Mouse (Mus musculus) CH12.LX (cell line): ENCODE measurements at regions not wholly inside any gene's neighbourhood (a gene's known extent, or its start where the extent isn't known, plus 50 kb on each side); places are given as distances from the start of the nearest gene placed in this dataset.

Source experiments
- DNase-seq: peaks from one replicate; pipeline ENCODE4 v3.0.0-alpha.2; 2013; ENCODE audit errors: extremely low read depth
- H3K27ac ChIP-seq: 2 replicates; pipeline ENCODE4 v1.5.1; 2012; ENCODE audit warnings: low read depth, mild to moderate bottlenecking, control low read depth, moderate library complexity; ENCODE audit not compliant: insufficient read depth
- H3K27me3 ChIP-seq: replicated peaks from 2 replicates; pipeline ENCODE3; 2012; ENCODE audit warnings: inconsistent platforms
- H3K36me3 ChIP-seq, 2 experiments: replicated peaks in 1 of 2; 2 replicates each; pipeline versions ENCODE3 to v1.6.1; 2012; ENCODE audit warnings: inconsistent platforms in 1 of 2, low read length in 1 of 2, mild to moderate bottlenecking in 1 of 2, mixed read lengths in 1 of 2, moderate library complexity in 1 of 2; ENCODE audit not compliant: control insufficient read depth in 1 of 2, insufficient read depth in 1 of 2
- H3K4me1 ChIP-seq, 2 experiments: 2 replicates each; pipeline ENCODE4 v1.6.1; 2012; ENCODE audit warnings: inconsistent platforms in 1 of 2, moderate library complexity in 1 of 2; ENCODE audit not compliant: insufficient read depth in 2 of 2, control insufficient read depth in 1 of 2
- H3K4me2 ChIP-seq: 2 replicates; pipeline ENCODE4 v1.6.1; 2012; ENCODE audit warnings: low read depth, mild to moderate bottlenecking, control low read depth; ENCODE audit not compliant: poor library complexity, insufficient read depth, severe bottlenecking
- H3K4me3 ChIP-seq, 3 experiments: fragments of 150-350 bp in 1 of 3; sonication (generic) in 1 of 3; replicated peaks in 1 of 3; 2 replicates each; pipeline versions ENCODE3 to v1.5.1; 2011 to 2012; ENCODE audit warnings: low read depth in 2 of 3, low read length in 2 of 3, mild to moderate bottlenecking in 2 of 3, moderate library complexity in 2 of 3, control low read depth in 1 of 3, improper control_type of control experiment in 1 of 3, inconsistent platforms in 1 of 3, mixed read lengths in 1 of 3; ENCODE audit not compliant: poor library complexity in 1 of 3
- H3K79me2 ChIP-seq: replicated peaks from 2 replicates; pipeline ENCODE4 v1.6.1; 2012; ENCODE audit warnings: mild to moderate bottlenecking, moderate library complexity; ENCODE audit not compliant: control insufficient read depth, poor library complexity, insufficient read depth, severe bottlenecking; ENCODE audit errors: extremely low read depth
- H3K9ac ChIP-seq: 2 replicates; pipeline ENCODE4 v1.6.1; 2012; ENCODE audit warnings: low read depth, mild to moderate bottlenecking, control low read depth, moderate library complexity; ENCODE audit not compliant: insufficient read depth
- H3K9me3 ChIP-seq: replicated peaks from 2 replicates; pipeline ENCODE3; 2012; ENCODE audit warnings: low read length, inconsistent platforms, mixed read lengths
- BHLHE40 ChIP-seq: IDR thresholded peaks from 2 replicates; pipeline ENCODE4 v1.6.1; 2011; ENCODE audit warnings: mild to moderate bottlenecking, low read depth, low read length, improper control_type of control experiment
- CHD1 ChIP-seq: IDR thresholded peaks from 2 replicates; pipeline ENCODE4 v1.6.1; 2012; ENCODE audit warnings: low read depth, low read length, improper control_type of control experiment, inconsistent platforms
- CHD2 ChIP-seq: IDR thresholded peaks from 2 replicates; pipeline ENCODE4 v1.6.1; 2011; ENCODE audit warnings: low read length, improper control_type of control experiment
- CTCF ChIP-seq, 2 experiments: IDR thresholded peaks in 1 of 2; conservative IDR thresholded peaks in 1 of 2; 2 replicates each; pipeline ENCODE4 v1.5.1; 2011 to 2012; ENCODE audit warnings: low read depth in 2 of 2, low read length in 2 of 2, improper control_type of control experiment in 1 of 2, inconsistent platforms in 1 of 2, mild to moderate bottlenecking in 1 of 2, moderate library complexity in 1 of 2
- E2F4 ChIP-seq: IDR thresholded peaks from 2 replicates; pipeline ENCODE4 v1.6.1; 2011; ENCODE audit warnings: low read depth, low read length, improper control_type of control experiment; ENCODE audit not compliant: insufficient replicate concordance
- ELF1 ChIP-seq: IDR thresholded peaks from 2 replicates; pipeline ENCODE4 v1.6.1; 2014; ENCODE audit warnings: low read depth, mild to moderate bottlenecking, inconsistent platforms, low read length, improper control_type of control experiment
- EP300 ChIP-seq: IDR thresholded peaks from 2 replicates; pipeline ENCODE4 v1.6.1; 2011; ENCODE audit warnings: low read length, improper control_type of control experiment
- HCFC1 ChIP-seq: IDR thresholded peaks from 2 replicates; pipeline ENCODE4 v1.6.1; 2012; ENCODE audit warnings: low read depth, mild to moderate bottlenecking, inconsistent platforms, low read length, improper control_type of control experiment
- IRF4 ChIP-seq: IDR thresholded peaks from 2 replicates; pipeline ENCODE4 v1.6.1; 2014; ENCODE audit warnings: low read depth, mild to moderate bottlenecking, inconsistent platforms, low read length, improper control_type of control experiment
- JUN ChIP-seq: IDR thresholded peaks from 2 replicates; pipeline ENCODE4 v1.6.1; 2011; ENCODE audit warnings: low read depth, mild to moderate bottlenecking, low read length, improper control_type of control experiment, moderate library complexity; ENCODE audit not compliant: insufficient read depth
- MAFK ChIP-seq: IDR thresholded peaks from 2 replicates; pipeline ENCODE4 v1.6.1; 2011; ENCODE audit warnings: low read length, improper control_type of control experiment; ENCODE audit not compliant: insufficient replicate concordance
- MXI1 ChIP-seq: IDR thresholded peaks from 2 replicates; pipeline ENCODE4 v1.6.1; 2011; ENCODE audit warnings: mild to moderate bottlenecking, low read depth, low read length, improper control_type of control experiment
- MYC ChIP-seq: IDR thresholded peaks from 2 replicates; pipeline ENCODE4 v1.6.1; 2011; ENCODE audit warnings: low read depth, mild to moderate bottlenecking, improper control_type of control experiment, low read length
- NELFE ChIP-seq: IDR thresholded peaks from 2 replicates; pipeline ENCODE4 v1.6.1; 2011; ENCODE audit warnings: low read depth, low read length, improper control_type of control experiment
- PAX5 ChIP-seq: IDR thresholded peaks from 2 replicates; pipeline ENCODE4 v1.6.1; 2012; ENCODE audit warnings: low read length, inconsistent platforms, mixed read lengths
- POLR2A ChIP-seq: IDR thresholded peaks from 2 replicates; pipeline ENCODE4 v1.6.1; 2011; ENCODE audit warnings: low read depth, mild to moderate bottlenecking, improper control_type of control experiment, low read length
- SIN3A ChIP-seq: IDR thresholded peaks from 2 replicates; pipeline ENCODE4 v1.6.1; 2012; ENCODE audit warnings: low read length, improper control_type of control experiment, inconsistent platforms
- SMC3 ChIP-seq: IDR thresholded peaks from 2 replicates; pipeline ENCODE4 v1.6.1; 2011; ENCODE audit warnings: low read depth, low read length, improper control_type of control experiment
- TBP ChIP-seq: conservative IDR thresholded peaks from 2 replicates; pipeline ENCODE4 v1.6.1; 2011; ENCODE audit warnings: low read depth, low read length, improper control_type of control experiment
- TCF12 ChIP-seq: IDR thresholded peaks from 2 replicates; pipeline ENCODE4 v1.6.1; 2014; ENCODE audit warnings: low read depth, mild to moderate bottlenecking, inconsistent platforms, low read length, improper control_type of control experiment
- USF2 ChIP-seq: conservative IDR thresholded peaks from 2 replicates; pipeline ENCODE4 v1.6.1; 2011; ENCODE audit warnings: low read depth, low read length, improper control_type of control experiment
- ZKSCAN1 ChIP-seq: IDR thresholded peaks from 2 replicates; pipeline ENCODE4 v1.6.1; 2012; ENCODE audit warnings: low read depth, inconsistent platforms, low read length, improper control_type of control experiment, borderline replicate concordance
- ZMIZ1 ChIP-seq: IDR thresholded peaks from 2 replicates; pipeline ENCODE4 v1.6.1; 2012; ENCODE audit warnings: low read depth, mild to moderate bottlenecking, inconsistent platforms, low read length, improper control_type of control experiment
- dilution Hi-C: fragments of 300-500 bp; cut with MboI; formaldehyde crosslinking; loops from 2 replicates; pipeline ENCODE4 v1.14.3; 2020; ENCODE audit warnings: low sequenced_read_pairs; ENCODE audit not compliant: extremely low pct_unique_long_range_greater_than_20kb, extremely low pct_ligation_motif_present
- in situ Hi-C: fragments of 300-500 bp; cut with MboI; formaldehyde crosslinking; loops from 3 replicates; pipeline ENCODE4 v1.14.3; 2019; ENCODE audit warnings: low sequenced_read_pairs, low pct_ligation_motif_present, low pct_unique_long_range_greater_than_20kb, mixed read lengths

GRCm38 (mm10) chr3:52879700-52880099 lies 137.3 kb downstream of the Cog6 start:
- DNase-seq, result no peak
- Histone ChIP-seq H3K4me1 (peaks cover 0 to 5% of the 10 kb centered on the region in 2 experiments; a peak in 1 of 4 replicates), H3K4me3 (no peak overlapping the region), H3K27me3 (no peaks in the 10 kb centered on the region), H3K36me3 (no peaks in the 10 kb centered on the region), H3K9me3 (no peaks in the 10 kb centered on the region), H3K9ac (no peak overlapping the region), H3K4me2 (no peak overlapping the region), H3K79me2 (no peaks in the 10 kb centered on the region), H3K27ac (no peak overlapping the region)
- TF ChIP-seq CTCF (conservative IDR thresholded peaks at IDR 0.05 in 1 of 2, IDR thresholded peaks at IDR 0.05 in 1 of 2; ENCODE audit: low read depth in 2 of 2, low read length in 2 of 2) (no peak), SIN3A (no peak), ELF1 (no peak), MAFK (no peak), E2F4 (no peak), IRF4 (no peak), ZMIZ1 (no peak), BHLHE40 (no peak), POLR2A (no peak), MXI1 (no peak), USF2 (no peak), NELFE (no peak), TBP (no peak), CHD2 (no peak), TCF12 (no peak), PAX5 (no peak), JUN (no peak)
- dilution Hi-C loops (no loop called here), in situ Hi-C loops (no loop called here)

GRCm38 (mm10) chr3:52878334-52878733 lies 138.7 kb downstream of the Cog6 start:
- Histone ChIP-seq H3K27me3 (no peaks in the 10 kb centered on the region), H3K9me3 (no peaks in the 10 kb centered on the region), H3K4me3 (no peak overlapping the region), H3K9ac (no peak overlapping the region), H3K79me2 (no peaks in the 10 kb centered on the region), H3K4me1 (peaks cover 0 to 5% of the 10 kb centered on the region in 2 experiments; a peak in 1 of 4 replicates), H3K4me2 (no peak overlapping the region), H3K36me3 (no peaks in the 10 kb centered on the region), H3K27ac (no peak overlapping the region)
- dilution Hi-C loops, result no loop called here
- in situ Hi-C loops, result no loop called here
- TF ChIP-seq EP300, result no peak
- no peak for TF ChIP-seq CHD1
- no peak for TF ChIP-seq NELFE
- no peak for TF ChIP-seq POLR2A
- no peak for TF ChIP-seq MXI1
- TF ChIP-seq CTCF (conservative IDR thresholded peaks at IDR 0.05 in 1 of 2, IDR thresholded peaks at IDR 0.05 in 1 of 2; ENCODE audit: low read depth in 2 of 2, low read length in 2 of 2), result no peak
- TF ChIP-seq SMC3, result no peak
- no peak for TF ChIP-seq HCFC1
- TF ChIP-seq ZKSCAN1, result no peak
- TF ChIP-seq PAX5, result no peak
- no peak for TF ChIP-seq MYC
- no peak for DNase-seq
